Mouse (Mus musculus) C2C12 (cell line): ENCODE data around the gene P4htm.

Experiments
- CEBPB ChIP-seq: IDR thresholded peaks from one replicate; pipeline ENCODE4 v1.6.1; 2011; ENCODE audit warnings: low read depth, mild to moderate bottlenecking, control low read depth, moderate library complexity
- CTCF ChIP-seq: IDR thresholded peaks from one replicate; pipeline ENCODE4 v1.5.1; 2011; ENCODE audit not compliant: control insufficient read depth, insufficient read depth, insufficient read length
- MAX ChIP-seq: IDR thresholded peaks from one replicate; pipeline ENCODE4 v1.6.1; 2011; ENCODE audit warnings: mild to moderate bottlenecking, control low read depth
- MYOD1 ChIP-seq: IDR thresholded peaks from one replicate; pipeline ENCODE4 v1.6.1; 2011; ENCODE audit warnings: low read depth; ENCODE audit not compliant: control insufficient read depth, insufficient read length
- USF1 ChIP-seq: IDR thresholded peaks from one replicate; pipeline ENCODE4 v1.6.1; 2011; ENCODE audit warnings: low read depth, mild to moderate bottlenecking, control low read depth, moderate library complexity

DNA sequence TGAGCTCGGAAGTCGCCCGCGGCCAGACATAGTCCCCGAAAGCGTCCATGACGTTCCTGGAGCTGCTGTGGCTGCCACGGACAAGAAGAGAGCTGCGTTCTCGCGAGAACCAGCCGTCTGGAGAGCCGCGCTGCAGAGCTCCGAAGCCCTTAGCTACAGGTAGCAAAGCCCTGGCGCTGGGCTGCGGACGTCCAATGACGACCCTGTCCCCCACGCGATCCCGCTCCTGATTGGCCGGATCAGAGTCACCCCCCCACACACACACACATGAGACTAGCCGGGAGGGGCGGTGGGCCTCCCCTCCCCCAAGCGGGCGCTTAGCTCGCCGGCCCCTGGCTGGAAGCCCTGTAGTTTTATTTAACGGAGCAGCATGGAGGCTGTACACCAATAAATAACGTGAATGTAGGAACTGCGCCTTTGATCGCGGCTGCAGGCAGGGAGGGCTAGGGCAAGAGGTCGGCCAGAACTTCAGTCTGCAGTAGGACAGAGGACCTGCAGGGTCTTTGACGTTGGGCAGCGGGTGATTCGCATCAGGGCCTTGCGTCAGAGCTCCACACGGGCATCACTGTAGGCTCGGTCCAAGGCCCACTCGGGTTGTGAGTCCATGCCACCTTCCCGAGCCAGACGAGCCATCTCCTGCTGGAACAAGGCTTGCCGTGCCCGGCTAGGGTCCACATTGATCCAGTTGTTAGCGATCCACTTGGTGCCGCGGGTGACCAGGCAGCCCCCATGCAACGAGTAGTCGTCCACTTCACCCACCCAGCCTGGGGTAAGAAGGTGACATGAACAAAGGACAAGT lies 18.7 kb downstream of the P4htm start, which contains the start of gene Wdr6:
- TF ChIP-seq CTCF (no peak), CEBPB (no peak), USF1 (no peak), MAX (no peak), MYOD1 (no peak)
